Mouse (Mus musculus) cerebellum, adult 2 months (tissue): ENCODE data around the gene Ano4.

Experiments used
- CTCF ChIP-seq: fragments of 200-500 bp; IDR thresholded peaks from 2 replicates; pipeline ENCODE4 v1.5.1; 2011; ENCODE audit warnings: low read depth, mild to moderate bottlenecking, control low read depth, low read length, moderate library complexity, borderline replicate concordance; ENCODE audit not compliant: insufficient read depth
- POLR2A ChIP-seq: fragments of 200-500 bp; IDR thresholded peaks from 2 replicates; pipeline ENCODE4 v1.6.1; 2011; ENCODE audit warnings: low read length, control low read depth, borderline replicate concordance; ENCODE audit not compliant: insufficient read depth

DNA sequence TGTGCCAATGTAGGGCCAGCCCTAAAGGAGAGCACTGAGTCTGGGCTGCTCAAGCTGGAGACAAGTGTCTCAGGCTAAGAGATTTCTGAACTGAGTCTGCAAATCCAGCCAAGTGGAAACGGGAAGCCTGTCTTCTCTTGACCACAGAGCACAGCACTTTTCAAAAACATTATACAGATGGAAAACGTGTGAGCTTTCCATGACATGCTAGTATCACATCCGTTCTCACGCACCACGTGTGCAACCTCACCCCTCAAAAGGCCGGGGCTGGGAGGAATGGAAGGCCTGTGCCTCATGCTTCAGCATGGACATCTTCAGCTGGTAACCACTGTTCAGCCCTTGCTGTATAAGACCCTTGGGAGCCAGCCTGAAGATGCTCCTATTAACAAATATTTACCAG, 230.2 kb downstream of the Ano4 start:
- no peak for TF ChIP-seq POLR2A
- TF ChIP-seq CTCF, result no peak
